25 mouse cellular contexts compared by ENCODE assay signal in genomic region chr1:91632906-91633493, GRCm38 (mm10).
DNase-seq lines count a peak whose midpoint lies in the region; ATAC-seq and TF ChIP-seq lines count a peak whose summit lies in the region.
"Had no signal": no experiment of that assay in that cellular context is flagged by ENCODE, and none has a peak within 500 bp of the region (broad histone marks: within the 10 kb centered on the region; RNA-seq: fewer than 3 reads in every experiment).

No protein-coding gene starts in this region.

- no peaks in the 10 kb centered on the region for H3K36me3 ChIP-seq in forebrain, embryonic 10.5 days (replicated peaks)
- H3K36me3 ChIP-seq in forebrain, embryonic 16.5 days (ENCODE audit: control insufficient read depth, insufficient read depth): no peaks in the 10 kb centered on the region
- H3K36me3 ChIP-seq in ES-E14 (ENCODE audit: control insufficient read depth, insufficient read depth, low read length, poor library complexity, severe bottlenecking): no peaks in the 10 kb centered on the region
- no peaks in the 10 kb centered on the region for H3K36me3 ChIP-seq in embryonic facial prominence, embryonic 13.5 days
- H3K36me3 ChIP-seq in limb, embryonic 12.5 days: no peaks in the 10 kb centered on the region
- no peaks in the 10 kb centered on the region for H3K36me3 ChIP-seq in midbrain, embryonic 14.5 days (ENCODE audit: control insufficient read depth, insufficient read depth, low read length)
- H3K36me3 ChIP-seq: kidney, embryonic 15.5 days; midbrain, embryonic 12.5 days had no signal

- H3K27me3 ChIP-seq in forebrain, embryonic 10.5 days (ENCODE audit: poor library complexity, severe bottlenecking): no peaks in the 10 kb centered on the region
- no peaks in the 10 kb centered on the region for H3K27me3 ChIP-seq in forebrain, embryonic 16.5 days (replicated peaks; ENCODE audit: control insufficient read depth, insufficient read depth, low read length)
- no peaks in the 10 kb centered on the region for H3K27me3 ChIP-seq in embryonic facial prominence, embryonic 13.5 days
- no peaks in the 10 kb centered on the region for H3K27me3 ChIP-seq in limb, embryonic 12.5 days
- H3K27me3 ChIP-seq in midbrain, embryonic 14.5 days (ENCODE audit: control insufficient read depth, insufficient read depth, low read length): no peaks in the 10 kb centered on the region
- H3K27me3 ChIP-seq: forebrain, embryonic 13.5 days; midbrain, embryonic 12.5 days had no signal

- no peak overlapping the region for H3K9ac ChIP-seq in forebrain, embryonic 16.5 days (replicated peaks; ENCODE audit: low read depth, low read length)
- no peak overlapping the region for H3K9ac ChIP-seq in ES-E14 (ENCODE audit: insufficient read depth, low read depth, low read length, poor library complexity, severe bottlenecking)
- H3K9ac ChIP-seq in embryonic facial prominence, embryonic 13.5 days: 0 out of 2 replicates have a peak overlapping the region, but pooled peaks have one; percentile 11
- no peak overlapping the region for H3K9ac ChIP-seq in limb, embryonic 12.5 days (replicated peaks)
- H3K9ac ChIP-seq in midbrain, embryonic 14.5 days (replicated peaks; ENCODE audit: low read length): no peak overlapping the region
- H3K9ac ChIP-seq: forebrain, embryonic 13.5 days; kidney, embryonic 15.5 days; midbrain, embryonic 12.5 days had no signal

- in situ Hi-C loops in ES-E14 (cut with MboI; ENCODE audit: low sequenced_read_pairs in 2 of 2, unreplicated experiment in 2 of 2): no loop called here

- intact Hi-C loops in gastrocnemius, postnatal 14 days (cut with DNase I; ENCODE audit: low total_unique reads): no loop called here

- H3K4me3 ChIP-seq in forebrain, embryonic 10.5 days: no peak overlapping the region
- H3K4me3 ChIP-seq in forebrain, embryonic 16.5 days (replicated peaks; ENCODE audit: low read length): no peak overlapping the region
- peak overlapping the region; percentile 20 to 37; a peak in 2 of 4 replicates for H3K4me3 ChIP-seq in ES-E14 (ENCODE audit: insufficient read depth in 1 of 2, low read depth in 1 of 2, low read length in 2 of 2, poor library complexity in 1 of 2, severe bottlenecking in 1 of 2)
- no peak overlapping the region for H3K4me3 ChIP-seq in embryonic facial prominence, embryonic 13.5 days
- no peak overlapping the region for H3K4me3 ChIP-seq in limb, embryonic 12.5 days (replicated peaks)
- no peak overlapping the region for H3K4me3 ChIP-seq in midbrain, embryonic 14.5 days (replicated peaks; ENCODE audit: low read depth, low read length)
- H3K4me3 ChIP-seq: forebrain, embryonic 13.5 days; gastrocnemius, adult 2 months; kidney, embryonic 15.5 days; layer of hippocampus, adult 2 months; megakaryocyte, embryonic 14.5 days; midbrain, embryonic 12.5 days had no signal

- peaks cover 8% of the 10 kb centered on the region; the same call in 1 of the 2 replicates for H3K4me1 ChIP-seq in forebrain, embryonic 10.5 days
- H3K4me1 ChIP-seq in forebrain, embryonic 16.5 days (replicated peaks; ENCODE audit: control insufficient read depth, insufficient read depth, low read length): 0 out of 2 replicates have a peak, but pooled peaks cover 3% of the 10 kb centered on the region
- H3K4me1 ChIP-seq in ES-E14 (ENCODE audit: control insufficient read depth in 2 of 2, insufficient read depth in 2 of 2, low read length in 2 of 2, poor library complexity in 1 of 2): no peaks in the 10 kb centered on the region
- peaks cover 38% of the 10 kb centered on the region for H3K4me1 ChIP-seq in embryonic facial prominence, embryonic 13.5 days
- peaks cover 32% of the 10 kb centered on the region for H3K4me1 ChIP-seq in limb, embryonic 12.5 days (replicated peaks)
- H3K4me1 ChIP-seq in midbrain, embryonic 14.5 days (ENCODE audit: control insufficient read depth, insufficient read depth, low read length): no peaks in the 10 kb centered on the region
- H3K4me1 ChIP-seq: forebrain, embryonic 13.5 days; megakaryocyte, embryonic 14.5 days; midbrain, embryonic 12.5 days had no signal

- WGBS in forebrain, embryonic 10.5 days: 86% methylated on average over 15 of the region's 15 CpGs
- 89% methylated on average over 15 of the region's 15 CpGs for WGBS in forebrain, embryonic 16.5 days
- WGBS in embryonic facial prominence, embryonic 13.5 days: 27% methylated on average over 15 of the region's 15 CpGs
- WGBS in limb, embryonic 12.5 days: 64% methylated on average over 15 of the region's 15 CpGs
- WGBS in midbrain, embryonic 14.5 days: 88% methylated on average over 15 of the region's 15 CpGs

- no peak for ATAC-seq in forebrain, embryonic 16.5 days
- ATAC-seq in embryonic facial prominence, embryonic 13.5 days (ENCODE audit: insufficient number of reproducible peaks, insufficient read depth, low FRiP score, low TSS enrichment, low read depth): peak; percentile 68
- ATAC-seq in limb, embryonic 12.5 days (ENCODE audit: insufficient number of reproducible peaks, insufficient read depth, low FRiP score, low TSS enrichment, low read depth): 0 out of 2 replicates have a peak, but pooled peaks have one; percentile 17
- no peak for ATAC-seq in midbrain, embryonic 14.5 days (ENCODE audit: low FRiP score, low TSS enrichment)
- ATAC-seq: forebrain, embryonic 13.5 days; hindbrain, embryonic 16.5 days had no signal

- no peak for DNase-seq in forebrain, embryonic 10.5 days (ENCODE audit: extremely low spot score, low spot score)
- no peak for DNase-seq in ES-E14 (ENCODE audit: low read depth, low spot score)
- no peak for DNase-seq in right cerebral cortex, adult 2 months (ENCODE audit: low spot score in 2 of 2)
- no peak for DNase-seq in gastrocnemius, postnatal 14 days
- no peak for DNase-seq in midbrain, embryonic 14.5 days
- DNase-seq: adrenal gland, postnatal 25 days; cerebellum, adult 18-20 months; cerebellum, postnatal 10 days; gastrocnemius, adult 2 months; heart, postnatal 14 days; kidney, adult 18-20 months; kidney, postnatal 25 days; lung, postnatal 36 days; thymus, adult 2 months had no signal

- H3K27ac ChIP-seq in forebrain, embryonic 10.5 days: peak overlapping the region; percentile 20; the same call in 1 of the 2 replicates
- no peak overlapping the region for H3K27ac ChIP-seq in forebrain, embryonic 16.5 days (ENCODE audit: low read length)
- H3K27ac ChIP-seq in ES-E14 (ENCODE audit: insufficient read depth, low read depth, low read length, poor library complexity, severe bottlenecking): no peak overlapping the region
- H3K27ac ChIP-seq in embryonic facial prominence, embryonic 13.5 days: peak overlapping the region; percentile 78
- 0 out of 2 replicates have a peak overlapping the region, but pooled peaks have one; percentile 18 for H3K27ac ChIP-seq in limb, embryonic 12.5 days
- no peak overlapping the region for H3K27ac ChIP-seq in midbrain, embryonic 14.5 days (replicated peaks; ENCODE audit: low read depth, low read length)
- H3K27ac ChIP-seq: forebrain, embryonic 13.5 days; gastrocnemius, adult 2 months; kidney, embryonic 15.5 days; layer of hippocampus, adult 2 months; midbrain, embryonic 12.5 days; stomach, postnatal 0 days had no signal

- no peaks in the 10 kb centered on the region for H3K9me3 ChIP-seq in forebrain, embryonic 10.5 days
- no peaks in the 10 kb centered on the region for H3K9me3 ChIP-seq in forebrain, embryonic 16.5 days (ENCODE audit: control insufficient read depth, low read length)
- no peaks in the 10 kb centered on the region for H3K9me3 ChIP-seq in ES-E14 (ENCODE audit: control insufficient read depth, insufficient read depth, low read depth, low read length)
- H3K9me3 ChIP-seq in embryonic facial prominence, embryonic 13.5 days: no peaks in the 10 kb centered on the region
- H3K9me3 ChIP-seq in limb, embryonic 12.5 days: no peaks in the 10 kb centered on the region
- H3K9me3 ChIP-seq in midbrain, embryonic 14.5 days (ENCODE audit: control insufficient read depth, low read length): no peaks in the 10 kb centered on the region
- H3K9me3 ChIP-seq: forebrain, embryonic 13.5 days; kidney, embryonic 15.5 days; megakaryocyte, embryonic 14.5 days; midbrain, embryonic 12.5 days had no signal

- no peak overlapping the region for H3K4me2 ChIP-seq in forebrain, embryonic 16.5 days (ENCODE audit: low read length)
- peak overlapping the region; percentile 36 for H3K4me2 ChIP-seq in embryonic facial prominence, embryonic 13.5 days
- no peak overlapping the region; the same call in 1 of the 2 replicates for H3K4me2 ChIP-seq in limb, embryonic 12.5 days
- H3K4me2 ChIP-seq in midbrain, embryonic 14.5 days (ENCODE audit: low read length): no peak overlapping the region
- H3K4me2 ChIP-seq: forebrain, embryonic 13.5 days; kidney, embryonic 15.5 days; liver, embryonic 11.5 days; midbrain, embryonic 12.5 days had no signal

TF ChIP-seq in ES-E14, 5 proteins besides CTCF, POLR2A, EP300 and RAD21:
- TF ChIP-seq ZC3H11A (IDR thresholded peaks at IDR 0.05; ENCODE audit: borderline replicate concordance, low read depth, low read length) (no peak), ZNF384 (IDR thresholded peaks at IDR 0.05; ENCODE audit: low read depth, low read length) (no peak), HCFC1 (IDR thresholded peaks at IDR 0.05; ENCODE audit: borderline replicate concordance, insufficient read depth, low read length) (no peak), MAFK (IDR thresholded peaks at IDR 0.05; ENCODE audit: insufficient read depth, low read depth, low read length) (no peak), CHD2 (IDR thresholded peaks at IDR 0.05; ENCODE audit: low read depth, low read length) (no peak)

Comparison
In these comparisons a context has a peak if more than half of its experiments do, and no peak if none do; other contexts are left out.
1. H3K27ac ChIP-seq: peak in forebrain, embryonic 10.5 days (single experiment), embryonic facial prominence, embryonic 13.5 days (single experiment) and limb, embryonic 12.5 days (single experiment); none in forebrain, embryonic 16.5 days (single experiment), ES-E14 (single experiment) and midbrain, embryonic 14.5 days (single experiment).
2. H3K4me3 ChIP-seq: peak in ES-E14 (2 of 2); none in forebrain, embryonic 10.5 days (single experiment), forebrain, embryonic 16.5 days (single experiment), embryonic facial prominence, embryonic 13.5 days (single experiment), limb, embryonic 12.5 days (single experiment) and midbrain, embryonic 14.5 days (single experiment).
3. ATAC-seq: peak in embryonic facial prominence, embryonic 13.5 days (single experiment) and limb, embryonic 12.5 days (single experiment); none in forebrain, embryonic 16.5 days (single experiment) and midbrain, embryonic 14.5 days (single experiment).